Mouse (Mus musculus): ENCODE measurements around the gene Rnf38. TPM values are rescaled to one million over a fixed set of nuclear protein-coding genes. Genes with fewer than 3 reads are reported as not detected.
A peak's percentile ranks its signal among the peaks of the same experiment; 100 is the strongest.

Rnf38 gene
- polyA plus RNA-seq, 1 experiment from 2014 or later: 9.1 TPM

GRCm38 (mm10) chr4:44097576-44098335, 135.8 kb downstream of the Rnf38 start:
- H3K9ac ChIP-seq: no peak overlapping the region
- H3K4me2 ChIP-seq: no peak overlapping the region
- peaks cover 5% of the 10 kb centered on the region for H3K4me1 ChIP-seq (replicated peaks)
- ATAC-seq (ENCODE audit: low read depth): no peak
- H3K4me3 ChIP-seq (replicated peaks): no peak overlapping the region
- no peaks in the 10 kb centered on the region for H3K36me3 ChIP-seq
- H3K27me3 ChIP-seq: 0 out of 2 replicates have a peak, but pooled peaks cover 5% of the 10 kb centered on the region
- H3K27ac ChIP-seq: no peak overlapping the region
- WGBS (ENCODE audit: insufficient replicate concordance): 48% methylated on average over 11 of the region's 11 CpGs
- no peak for DNase-seq
- H3K9me3 ChIP-seq (replicated peaks): no peaks in the 10 kb centered on the region

- no peak for ATAC-seq (ENCODE audit: low read depth)
- no peak overlapping the region for H3K9ac ChIP-seq
- no peak overlapping the region for H3K4me3 ChIP-seq (replicated peaks)
- no peak overlapping the region for H3K27ac ChIP-seq
- no peak overlapping the region for H3K4me2 ChIP-seq
- no peaks in the 10 kb centered on the region for H3K36me3 ChIP-seq
- 84% methylated on average over 4 of the region's 4 CpGs for WGBS (ENCODE audit: insufficient replicate concordance)
- peaks cover 19% of the 10 kb centered on the region for H3K4me1 ChIP-seq (replicated peaks)
- H3K9me3 ChIP-seq (replicated peaks): no peaks in the 10 kb centered on the region
- 0 out of 2 replicates have a peak, but pooled peaks cover 5% of the 10 kb centered on the region for H3K27me3 ChIP-seq
- no peak for DNase-seq
These were observed 139.1 kb downstream of the Rnf38 start for GRCm38 (mm10) chr4:44094475-44094874.

GRCm38 (mm10) chr4:44092359-44092758, 141.2 kb downstream of the Rnf38 start:
- 37% methylated on average over 11 of the region's 11 CpGs for WGBS (ENCODE audit: insufficient replicate concordance)
- Histone ChIP-seq H3K4me3 (replicated peaks) (no peak overlapping the region), H3K4me2 (peak overlapping the region; percentile 26)

GRCm38 (mm10) chr4:44085566-44085965, 148.0 kb downstream of the Rnf38 start:
- no peak overlapping the region for H3K9ac ChIP-seq
- no peaks in the 10 kb centered on the region for H3K36me3 ChIP-seq
- no peaks in the 10 kb centered on the region for H3K9me3 ChIP-seq (replicated peaks)
- H3K4me1 ChIP-seq (replicated peaks): 0 out of 2 replicates have a peak, but pooled peaks cover 10% of the 10 kb centered on the region
- no peak overlapping the region for H3K4me3 ChIP-seq (replicated peaks)
- 66% methylated on average over 3 of the region's 3 CpGs for WGBS (ENCODE audit: insufficient replicate concordance)
- no peak for DNase-seq
- H3K27ac ChIP-seq: no peak overlapping the region
- peaks cover 27% of the 10 kb centered on the region for H3K27me3 ChIP-seq
- H3K4me2 ChIP-seq: no peak overlapping the region
- no peak for ATAC-seq (ENCODE audit: low read depth)

More at GRCm38 (mm10) chr4:44092359-44092758, 141.2 kb downstream of the Rnf38 start:
- Histone ChIP-seq H3K27ac (peak overlapping the region; percentile 56; the same call in 1 of the 2 replicates), H3K9ac (no peak overlapping the region), H3K9me3 (replicated peaks) (no peaks in the 10 kb centered on the region), H3K4me1 (replicated peaks) (peaks cover 19% of the 10 kb centered on the region), H3K36me3 (no peaks in the 10 kb centered on the region), H3K27me3 (peaks cover 5% of the 10 kb centered on the region; the same call in 1 of the 2 replicates)
- peak; percentile 90 for ATAC-seq (ENCODE audit: low read depth)
- DNase-seq: peak; percentile 63

GRCm38 (mm10) chr4:44084602-44085325, 148.8 kb downstream of the Rnf38 start:
- no peak for DNase-seq
- Histone ChIP-seq H3K9ac (no peak overlapping the region), H3K4me2 (no peak overlapping the region)

GRCm38 (mm10) chr4:44083945-44084344, 149.6 kb downstream of the Rnf38 start, which contains the start of gene Gne:
Gene Gne, minus strand, starts transcription at chr4:44084177.
- no peaks in the 10 kb centered on the region for H3K36me3 ChIP-seq
- H3K27ac ChIP-seq: no peak within 1 kb of the TSS
- no peak within 1 kb of the TSS for H3K9ac ChIP-seq
- DNase-seq (no peak), ATAC-seq (ENCODE audit: low read depth) (no peak)
- H3K27me3 ChIP-seq: peaks cover 27% of the 10 kb centered on the region
- no peaks in the 10 kb centered on the region for H3K9me3 ChIP-seq (replicated peaks)
- 0 out of 2 replicates have a peak, but pooled peaks cover 10% of the 10 kb centered on the region for H3K4me1 ChIP-seq (replicated peaks)
- peak within 1 kb of the TSS; percentile 30 for H3K4me2 ChIP-seq
- no peak within 1 kb of the TSS for H3K4me3 ChIP-seq (replicated peaks)
- WGBS (ENCODE audit: insufficient replicate concordance): 5% methylated on average over 11 of the region's 11 CpGs

More at GRCm38 (mm10) chr4:44084602-44085325, 148.8 kb downstream of the Rnf38 start:
- Histone ChIP-seq H3K4me1 (replicated peaks) (0 out of 2 replicates have a peak, but pooled peaks cover 10% of the 10 kb centered on the region), H3K4me3 (replicated peaks) (no peak overlapping the region), H3K27ac (no peak overlapping the region), H3K9me3 (replicated peaks) (no peaks in the 10 kb centered on the region), H3K27me3 (peaks cover 27% of the 10 kb centered on the region), H3K36me3 (no peaks in the 10 kb centered on the region)
- 70% methylated on average over 13 of the region's 13 CpGs for WGBS (ENCODE audit: insufficient replicate concordance)
- ATAC-seq (ENCODE audit: low read depth): no peak

- DNase-seq (no peak), ATAC-seq (ENCODE audit: low read depth) (no peak)
- H3K27ac ChIP-seq: no peak overlapping the region
These were observed 155.1 kb downstream of the Rnf38 start for GRCm38 (mm10) chr4:44078358-44078933.

More at GRCm38 (mm10) chr4:44078358-44078933, 155.1 kb downstream of the Rnf38 start:
- H3K4me3 ChIP-seq (replicated peaks): no peak overlapping the region
- no peaks in the 10 kb centered on the region for H3K36me3 ChIP-seq
- no peak overlapping the region for H3K4me2 ChIP-seq
- H3K4me1 ChIP-seq (replicated peaks): peaks cover 15% of the 10 kb centered on the region
- WGBS (ENCODE audit: insufficient replicate concordance): 72% methylated on average over 7 of the region's 7 CpGs
- no peaks in the 10 kb centered on the region for H3K9me3 ChIP-seq (replicated peaks)
- H3K9ac ChIP-seq: no peak overlapping the region
- peaks cover 14% of the 10 kb centered on the region for H3K27me3 ChIP-seq

Small RNA genes within 50 kb of the gene (microRNA-seq; reads per million reads assigned to microRNA genes)
- gene Mir5106: not detected

Other genes with a start within 250 kb of the Rnf38 start
- gene Clta, start 229.3 kb downstream of the Rnf38 start, polyA plus RNA-seq (2015; fragmentation: Nextera tagmentation; extraction: Ambion mirVana): 164 and 166 TPM in 2 replicates
- gene Gne, start 149.6 kb downstream of the Rnf38 start, polyA plus RNA-seq (2015; fragmentation: Nextera tagmentation; extraction: Ambion mirVana): 26.2 and 32.1 TPM in 2 replicates
- gene Melk, start 67.1 kb upstream of the Rnf38 start, polyA plus RNA-seq (2015; fragmentation: Nextera tagmentation; extraction: Ambion mirVana): 25.3 and 29.2 TPM in 2 replicates